Mouse (Mus musculus): ENCODE data around the gene Gm5934.
"Not testable (repeated sequence)": the region's sequence is repeated elsewhere in the genome, so short reads cannot be mapped to it uniquely, and the experiment has no call there.

Gene Gm5934

DNA sequence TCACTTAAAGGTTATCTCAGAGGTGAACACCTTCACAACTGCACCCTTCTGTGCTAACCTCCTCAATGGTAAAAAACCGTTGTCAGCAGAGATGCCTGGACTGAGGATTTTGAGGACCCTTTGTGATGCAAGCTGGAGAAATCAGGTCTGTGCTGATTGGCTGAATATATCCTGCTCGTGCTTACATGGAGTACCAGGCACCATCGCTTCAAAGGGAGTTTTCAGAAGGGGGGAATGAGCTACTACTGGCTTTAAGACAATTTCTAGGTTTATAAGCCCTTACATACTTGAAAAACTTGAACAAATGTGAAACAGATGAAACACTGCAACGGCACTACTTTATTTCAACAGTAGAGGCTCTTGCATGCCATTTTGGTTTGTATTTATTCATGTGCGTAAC lies at the start of gene Gm5934:
Gm5934 (minus strand) TSS at position 101 of the 400 bp plus-strand sequence.
- not testable (repeated sequence) for DNase-seq (ENCODE audit: low spot score in 2 of 2)

All from left cerebral cortex, adult 9 months (tissue).